Mouse (Mus musculus): ENCODE results near the gene Ttc24.
A peak's percentile ranks its signal among the peaks of the same experiment; 100 is the strongest.

Ttc24 gene

DNA sequence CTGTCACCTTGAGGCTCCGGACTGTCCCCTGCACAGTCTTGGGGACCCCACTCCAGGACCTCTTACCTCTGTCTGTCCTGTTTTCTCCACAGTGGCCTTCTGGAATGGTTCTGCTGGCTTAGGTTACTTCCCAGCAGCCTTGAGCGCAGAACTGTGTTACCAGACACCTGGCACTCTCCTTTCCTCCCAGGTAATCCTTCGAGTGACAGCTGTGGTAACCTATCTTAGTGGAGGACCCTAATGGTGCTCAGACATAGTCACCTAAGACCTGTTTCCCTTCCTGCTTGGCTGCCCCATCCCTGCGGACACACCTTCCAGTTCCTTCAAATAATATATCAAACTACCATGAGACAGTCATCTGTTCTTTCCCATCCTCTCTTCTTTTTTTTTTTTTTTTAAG is at the start of gene Ttc24:
Gene Ttc24, minus strand, starts transcription at position 101 of the 400 bp plus-strand sequence.
- no peak for DNase-seq (ENCODE audit: low spot score in 2 of 2)

DNA sequence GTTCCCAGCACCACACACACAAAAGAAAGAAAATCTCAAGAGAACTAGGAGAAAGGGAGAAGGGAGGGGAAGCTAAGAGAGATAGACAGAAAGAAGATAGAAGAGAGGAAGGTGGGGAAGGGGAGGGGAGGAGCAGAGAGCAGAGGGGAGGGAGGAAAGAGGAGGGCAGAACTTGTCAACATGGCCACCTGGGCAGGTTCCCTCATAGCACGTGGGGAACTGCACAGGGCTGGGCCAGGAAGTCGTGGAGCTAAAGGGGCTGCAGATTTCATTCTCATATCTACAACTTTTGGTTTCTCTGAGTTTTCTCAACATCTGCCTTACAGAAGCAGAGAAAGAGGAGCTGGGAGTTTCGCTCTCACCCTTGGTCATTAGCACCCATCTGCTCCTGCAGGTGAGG is 49.5 kb upstream of the Ttc24 start:
- DNase-seq (ENCODE audit: low spot score in 2 of 2) = no peak

DNA sequence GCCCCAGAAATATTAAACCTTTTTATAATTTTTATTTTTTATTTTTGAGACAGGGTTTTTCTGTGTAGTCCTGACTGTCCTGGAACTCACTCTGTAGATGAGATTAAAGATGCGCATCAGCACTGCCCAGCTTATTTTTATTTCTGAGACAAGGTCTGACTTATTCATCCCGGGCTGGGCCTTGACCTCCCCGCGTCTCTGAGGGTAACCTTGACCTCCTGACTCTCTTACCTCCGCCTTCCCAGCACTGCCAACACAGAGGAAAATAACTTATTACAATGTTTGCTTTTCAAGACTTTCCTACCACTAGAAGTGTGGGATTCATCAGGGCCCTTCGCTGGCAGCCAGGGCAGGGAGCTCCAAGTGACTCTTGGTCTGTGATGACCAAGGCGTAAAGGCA is 48.1 kb upstream of the Ttc24 start:
- DNase-seq (ENCODE audit: low spot score in 2 of 2) = no peak

DNA sequence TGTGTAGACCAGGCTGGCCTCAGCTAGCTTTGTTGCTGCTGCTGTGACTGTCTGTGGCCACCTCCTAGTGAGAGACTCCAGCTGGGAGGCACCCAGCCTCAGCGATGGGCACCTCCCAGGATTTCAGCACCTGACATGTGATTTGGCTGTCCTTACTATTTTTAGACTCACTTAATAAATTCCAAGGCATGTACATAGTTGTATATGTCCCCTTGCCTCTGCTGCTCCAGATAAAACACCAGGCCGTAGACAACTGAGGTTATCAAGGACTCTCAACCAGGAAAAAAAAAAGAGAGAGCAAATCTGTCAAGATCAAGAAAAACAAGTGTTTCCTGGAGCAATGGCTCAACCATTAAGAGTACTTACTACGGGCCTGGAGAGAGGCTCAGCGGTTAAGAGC is 47.1 kb upstream of the Ttc24 start:
- DNase-seq (ENCODE audit: low spot score in 2 of 2) = no peak

- DNase-seq (ENCODE audit: low spot score in 2 of 2) = no peak
Observed at GRCm38 (mm10) chr3:88121164-88122131, 43.3 kb upstream of the Ttc24 start.

- DNase-seq (ENCODE audit: low spot score in 2 of 2) = no peak
Observed at GRCm38 (mm10) chr3:88120117-88120651, 42.1 kb upstream of the Ttc24 start.

GRCm38 (mm10) chr3:88114396-88114795 is 36.3 kb upstream of the Ttc24 start:
- no peak for DNase-seq (ENCODE audit: low spot score in 2 of 2)

- no peak for DNase-seq (ENCODE audit: low spot score in 2 of 2)
Observed at GRCm38 (mm10) chr3:88109126-88109525, 31.0 kb upstream of the Ttc24 start.

DNA sequence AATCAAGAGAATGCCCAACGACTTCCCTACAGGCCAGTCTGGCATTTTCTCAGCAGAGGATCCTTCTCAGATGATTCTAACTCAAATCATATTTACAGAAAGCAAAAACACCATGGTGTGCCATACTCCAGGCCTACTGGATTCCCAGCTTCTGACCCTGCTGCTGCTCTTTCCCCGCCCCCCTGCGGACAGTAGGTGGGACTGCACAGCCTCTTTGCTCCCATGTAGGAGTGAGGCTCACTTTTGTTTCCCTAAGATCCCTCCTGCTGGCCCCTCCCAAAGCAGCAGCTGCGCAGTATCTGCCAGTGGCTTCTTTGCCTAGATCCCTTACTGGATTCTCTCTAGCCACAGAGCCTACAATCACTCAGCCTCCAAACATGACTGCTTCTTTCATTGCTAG is 28.0 kb upstream of the Ttc24 start:
- DNase-seq (ENCODE audit: low spot score in 2 of 2) = no peak

DNA sequence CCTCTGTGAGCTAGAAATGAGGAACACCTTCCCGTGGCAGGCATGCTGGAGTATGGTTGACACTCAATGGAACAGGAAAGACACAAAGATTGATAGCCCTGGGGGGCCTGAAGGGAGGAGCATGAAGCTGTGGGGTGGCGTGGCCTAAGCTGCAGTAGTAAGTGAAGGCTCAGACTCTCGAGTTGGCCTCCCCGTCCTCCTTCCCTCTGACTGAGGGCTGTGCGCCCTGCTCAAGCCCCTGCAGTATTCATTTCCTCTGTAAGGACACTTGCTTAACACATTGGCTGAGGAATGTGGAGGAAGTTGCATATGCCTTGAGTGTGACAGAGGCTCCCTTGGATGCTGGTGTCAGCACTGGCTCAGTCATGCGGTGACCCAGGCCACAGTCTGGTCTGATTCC is 24.5 kb upstream of the Ttc24 start:
- DNase-seq (ENCODE audit: low spot score in 2 of 2) = no peak

- DNase-seq (ENCODE audit: low spot score in 2 of 2) = no peak
Observed at GRCm38 (mm10) chr3:88102196-88102595, 24.1 kb upstream of the Ttc24 start.

- no peak for DNase-seq (ENCODE audit: low spot score in 2 of 2)
Observed at GRCm38 (mm10) chr3:88101736-88102135, 23.6 kb upstream of the Ttc24 start.

DNA sequence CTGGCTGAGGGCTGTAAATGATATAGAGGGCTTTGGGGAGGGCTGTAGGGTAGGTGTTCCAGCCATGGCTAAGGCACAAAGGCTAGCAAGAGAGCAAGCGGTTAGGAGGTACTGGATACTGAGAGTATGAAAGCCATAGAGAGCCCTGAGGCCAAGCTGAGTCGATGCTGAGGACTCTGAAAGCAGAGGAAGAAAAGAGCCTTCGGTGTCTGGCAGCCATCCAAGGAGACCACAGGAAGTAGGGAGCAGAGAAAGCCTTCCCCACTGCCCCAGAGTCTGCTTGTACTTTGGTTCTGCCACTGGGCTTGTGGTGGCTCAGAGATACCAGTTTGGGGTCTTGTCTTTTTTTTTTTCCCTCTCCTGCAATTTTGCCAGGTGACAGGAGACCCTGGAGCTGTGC is 22.1 kb upstream of the Ttc24 start:
- no peak for DNase-seq (ENCODE audit: low spot score in 2 of 2)

GRCm38 (mm10) chr3:88097666-88098065 is 19.6 kb upstream of the Ttc24 start:
- DNase-seq (ENCODE audit: low spot score in 2 of 2) = peak in 1 of 2 experiments; percentile 11

DNA sequence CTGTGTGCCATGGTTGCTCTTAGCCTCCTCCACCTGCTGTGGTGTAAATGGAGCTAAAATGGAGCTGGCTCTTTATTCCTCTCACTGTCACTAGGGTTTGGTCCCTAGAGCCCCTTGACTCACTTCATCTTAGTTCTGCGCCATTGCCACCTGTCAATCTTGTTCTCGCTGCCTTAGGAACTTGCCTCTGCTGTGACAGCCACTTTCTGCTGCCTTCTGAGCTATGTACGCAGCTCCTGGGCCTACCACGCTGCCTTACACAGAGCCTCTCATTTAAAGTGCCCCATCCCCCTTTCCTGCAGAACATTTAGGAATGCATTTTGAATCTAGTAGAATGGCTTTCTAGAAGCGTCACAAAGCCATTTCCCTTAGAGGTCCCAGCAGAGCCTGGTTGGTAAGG is 16.0 kb upstream of the Ttc24 start:
- DNase-seq (ENCODE audit: low spot score in 2 of 2) = no peak

DNA sequence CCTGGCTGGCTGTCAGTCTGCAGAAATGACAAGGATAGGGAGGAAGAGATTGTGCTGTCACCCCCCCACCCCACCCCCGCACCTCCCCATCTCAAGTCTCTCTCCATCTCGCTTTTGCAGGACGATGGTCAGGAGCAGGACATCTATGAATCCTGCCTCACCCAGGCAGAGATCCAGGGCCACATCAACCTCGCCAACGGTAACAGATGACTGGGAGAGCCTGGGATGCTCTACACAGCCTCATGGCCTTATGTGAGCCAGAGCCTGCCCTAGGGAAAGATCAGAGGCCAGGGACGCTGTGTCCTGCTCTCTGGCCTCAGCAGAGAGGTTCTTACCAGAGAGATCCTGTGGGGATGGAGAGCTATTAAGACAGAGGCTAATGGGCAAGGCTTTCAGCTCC is 12.5 kb upstream of the Ttc24 start:
- no peak for DNase-seq (ENCODE audit: low spot score in 2 of 2)

- DNase-seq (ENCODE audit: low spot score in 2 of 2) = no peak
Observed at GRCm38 (mm10) chr3:88090106-88090505, 12.0 kb upstream of the Ttc24 start.

- DNase-seq (ENCODE audit: low spot score in 2 of 2) = no peak
Observed at GRCm38 (mm10) chr3:88087688-88088087, 9.6 kb upstream of the Ttc24 start.

DNA sequence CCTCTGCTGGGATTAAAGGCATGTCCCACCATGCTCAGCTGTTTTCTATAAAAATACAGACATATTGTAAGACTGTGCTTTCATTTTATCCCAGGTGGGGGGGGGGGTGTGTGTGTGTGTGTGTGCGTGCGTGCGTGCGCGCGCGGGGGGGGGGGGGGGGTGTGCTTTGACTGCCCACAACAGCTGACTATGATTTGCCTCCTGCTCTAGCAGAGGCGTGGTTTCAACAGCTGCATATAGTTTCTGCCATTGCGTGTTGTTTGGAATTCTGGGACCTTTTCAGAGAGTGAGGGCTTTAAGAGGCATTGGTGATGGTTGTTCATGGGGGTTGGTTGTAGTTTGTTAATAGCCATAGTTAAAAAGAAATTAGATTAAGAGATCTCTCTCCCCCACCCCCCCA is 7.4 kb upstream of the Ttc24 start:
- no peak for DNase-seq (ENCODE audit: low spot score in 2 of 2)

GRCm38 (mm10) chr3:88084001-88084400 is 5.9 kb upstream of the Ttc24 start:
- DNase-seq (ENCODE audit: low spot score in 2 of 2) = no peak

- no peak for DNase-seq (ENCODE audit: low spot score in 2 of 2)
Observed at GRCm38 (mm10) chr3:88082663-88083062, 4.6 kb upstream of the Ttc24 start.

- DNase-seq (ENCODE audit: low spot score in 2 of 2) = no peak
Observed at GRCm38 (mm10) chr3:88082224-88082618, 4.1 kb upstream of the Ttc24 start.

Data from frontal cortex, postnatal 36 days (tissue).